Mouse (Mus musculus) hindbrain, embryonic 16.5 days (tissue): ENCODE data around the gene Tm7sf2. TPM values are rescaled to one million over a fixed set of nuclear protein-coding genes. Genes with fewer than 3 reads are reported as not detected.
A peak's percentile ranks its signal among the peaks of the same experiment; 100 is the strongest.

Experiments used
- ATAC-seq: fragments of 200-750 bp; cut with Nextera tagmentation; 2 replicates; pipeline ENCODE4 v1.8.0; 2017; ENCODE audit warnings: moderate TSS enrichment, moderate library complexity
- H3K27ac ChIP-seq: fragments of 300-500 bp; sonication (generic); 2 replicates; pipeline ENCODE4 v1.5.1; 2014; ENCODE audit warnings: low read depth, mild to moderate bottlenecking, control low read depth, low read length, moderate library complexity
- H3K27me3 ChIP-seq: fragments of 300-500 bp; sonication (generic); replicated peaks from 2 replicates; pipeline ENCODE4 v1.6.1; 2014; ENCODE audit warnings: low read length; ENCODE audit not compliant: control insufficient read depth, insufficient read depth
- H3K36me3 ChIP-seq: fragments of 300-500 bp; sonication (generic); 2 replicates; pipeline ENCODE4 v1.6.1; 2014; ENCODE audit warnings: mild to moderate bottlenecking, low read length, moderate library complexity, mixed read lengths; ENCODE audit not compliant: control insufficient read depth, insufficient read depth
- H3K4me1 ChIP-seq: fragments of 300-500 bp; sonication (generic); 2 replicates; pipeline ENCODE4 v1.6.1; 2014; ENCODE audit warnings: low read depth, low read length; ENCODE audit not compliant: control insufficient read depth, insufficient read depth
- H3K4me2 ChIP-seq: fragments of 300-500 bp; sonication (generic); 2 replicates; pipeline ENCODE4 v1.6.1; 2014; ENCODE audit warnings: mild to moderate bottlenecking, low read length, control low read depth, moderate library complexity
- H3K4me3 ChIP-seq: fragments of 300-500 bp; sonication (generic); 2 replicates; pipeline ENCODE4 v1.5.1; 2014; ENCODE audit warnings: mild to moderate bottlenecking, low read length, control low read depth, moderate library complexity
- H3K9ac ChIP-seq: fragments of 300-500 bp; sonication (generic); 2 replicates; pipeline ENCODE4 v1.6.1; 2014; ENCODE audit warnings: low read depth, mild to moderate bottlenecking, control low read depth, low read length, moderate library complexity
- H3K9me3 ChIP-seq: fragments of 300-500 bp; sonication (generic); 2 replicates; pipeline ENCODE4 v1.6.1; 2014; ENCODE audit warnings: mild to moderate bottlenecking, low read length, moderate library complexity; ENCODE audit not compliant: control insufficient read depth
- WGBS: fragments of 180-500 bp; shearing (Covaris S2); extraction: QIAGEN DNeasy Blood & Tissue Kit; methylation state at CpG from one replicate; pipeline ENCODE4 v1.1.7; 2014; 5-methylcytosine and 5-hydroxymethylcytosine counted together
- polyA plus RNA-seq: library from polyadenylated mRNA; unstranded; fragments of >200 nt; fragmentation: Nextera tagmentation; extraction: Ambion mirVana; gene quantifications from 2 replicates; pipeline ENCODE4 v1.2.1, GENCODE M21; 2015

Tm7sf2 gene
- polyA plus RNA-seq, 1 experiment from 2014 or later: 64.6 TPM

DNA sequence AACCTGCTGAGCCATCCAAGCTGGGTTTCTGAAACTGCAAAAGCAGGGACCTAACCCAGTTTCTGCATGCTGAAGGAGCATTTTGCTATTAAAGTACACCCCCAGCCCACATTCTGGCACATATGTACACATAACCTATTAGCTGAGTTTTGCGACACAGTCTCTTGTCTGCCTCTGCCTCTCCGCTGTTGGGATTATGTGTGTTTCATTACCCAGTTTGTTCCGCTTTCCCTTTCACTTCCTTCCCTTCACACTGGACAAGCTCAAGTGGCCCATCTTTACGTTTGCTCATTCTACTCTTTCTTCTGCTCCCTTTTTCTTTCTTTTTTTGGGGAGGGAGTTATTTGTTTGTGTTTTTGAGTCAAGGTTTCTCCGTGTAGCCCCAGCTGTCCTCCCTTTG is 5.7 kb upstream of the Tm7sf2 start:
- H3K27me3 ChIP-seq: no peaks in the 10 kb centered on the region
- H3K36me3 ChIP-seq: peaks cover 29% of the 10 kb centered on the region
- H3K4me2 ChIP-seq: no peak overlapping the region
- no peak for ATAC-seq
- no peak overlapping the region for H3K4me3 ChIP-seq
- H3K4me1 ChIP-seq: peaks cover 6% of the 10 kb centered on the region
- no peaks in the 10 kb centered on the region for H3K9me3 ChIP-seq
- no peak overlapping the region for H3K9ac ChIP-seq
- WGBS: 90% methylated on average over 5 of the region's 5 CpGs
- no peak overlapping the region for H3K27ac ChIP-seq

DNA sequence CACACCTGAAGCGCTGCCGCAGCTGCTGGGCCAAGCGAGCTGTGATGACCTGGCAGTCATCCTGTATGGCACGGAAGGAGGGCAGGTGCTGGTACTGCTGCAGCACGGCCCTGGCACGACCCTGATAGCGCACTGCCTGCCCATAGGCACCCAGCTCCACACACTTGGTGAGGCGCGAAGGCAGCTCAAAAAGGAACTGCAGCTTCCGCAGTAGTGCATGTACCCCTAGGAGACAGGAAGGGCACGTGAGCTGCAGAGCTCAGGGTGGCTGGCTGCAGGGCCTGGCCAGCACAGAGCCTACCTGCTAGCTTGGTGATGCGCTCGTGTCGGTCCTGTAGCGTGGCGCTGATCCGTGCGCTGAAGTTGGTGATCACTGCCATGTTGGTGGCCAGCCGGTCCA is 3.1 kb upstream of the Tm7sf2 start:
- Histone ChIP-seq H3K4me1 (peaks cover 17% of the 10 kb centered on the region), H3K27ac (no peak overlapping the region), H3K9ac (no peak overlapping the region), H3K4me2 (no peak overlapping the region), H3K36me3 (peaks cover 28% of the 10 kb centered on the region), H3K9me3 (no peaks in the 10 kb centered on the region), H3K4me3 (no peak overlapping the region), H3K27me3 (no peaks in the 10 kb centered on the region)
- WGBS: 95% methylated on average over 19 of the region's 19 CpGs
- ATAC-seq: no peak

DNA sequence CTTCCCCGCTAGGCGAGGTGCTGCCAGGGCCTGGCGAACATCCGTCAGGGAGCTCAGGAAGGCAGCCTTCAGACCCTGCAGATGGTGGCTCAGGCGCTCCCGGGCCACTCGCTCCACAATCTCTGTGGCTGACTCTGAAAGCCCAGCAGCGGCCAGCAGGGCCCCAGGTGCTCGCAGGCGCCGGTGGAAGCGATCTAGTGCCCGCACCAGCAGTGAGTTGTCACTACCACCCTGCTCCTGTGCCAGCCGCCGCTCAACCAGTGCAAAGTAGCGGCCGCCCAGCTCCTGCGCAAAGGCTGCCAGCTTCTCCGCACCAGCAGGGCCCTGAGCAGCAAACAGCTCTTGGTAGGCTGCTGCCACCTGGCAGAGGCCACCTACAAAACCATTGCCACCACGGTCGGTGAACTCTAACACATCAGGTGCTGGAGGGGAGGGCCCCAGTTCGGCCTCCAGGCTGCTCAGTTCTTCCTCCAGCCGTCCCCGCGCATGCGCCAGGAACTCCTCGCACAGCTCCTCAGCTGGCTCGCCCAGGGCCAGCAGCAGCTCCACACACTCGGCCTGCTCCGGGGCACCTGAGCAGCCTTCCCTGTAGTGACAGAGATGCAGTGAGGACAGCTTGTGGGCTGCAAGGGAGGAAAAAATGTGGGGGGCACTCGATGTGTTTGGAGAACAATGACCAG is 2.5 kb upstream of the Tm7sf2 start:
- Histone ChIP-seq H3K9ac (no peak overlapping the region), H3K27me3 (no peaks in the 10 kb centered on the region), H3K27ac (no peak overlapping the region), H3K4me1 (peaks cover 18% of the 10 kb centered on the region), H3K4me2 (no peak overlapping the region), H3K4me3 (no peak overlapping the region), H3K36me3 (peaks cover 28% of the 10 kb centered on the region), H3K9me3 (no peaks in the 10 kb centered on the region)
- no peak for ATAC-seq
- WGBS: 91% methylated on average over 31 of the region's 31 CpGs

DNA sequence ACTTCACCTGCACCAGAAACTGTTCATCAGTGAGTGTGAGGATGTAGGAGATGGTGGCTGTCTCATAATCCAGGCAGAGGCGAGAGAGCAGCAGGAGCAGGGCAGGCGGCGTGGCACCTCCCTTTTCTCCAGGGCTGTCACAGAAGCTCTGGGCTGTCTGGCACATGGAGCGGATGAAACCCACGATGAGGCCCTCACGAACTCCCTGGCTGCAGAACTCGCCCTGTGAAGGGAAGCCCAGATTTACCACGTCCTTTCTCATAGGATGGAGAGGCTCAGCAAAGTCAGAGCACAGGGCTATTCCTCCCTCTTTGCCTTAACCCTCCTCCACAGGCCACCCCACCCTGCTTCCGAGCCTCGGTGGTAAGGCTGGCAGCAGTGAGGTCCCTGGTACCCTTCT is 1.7 kb upstream of the Tm7sf2 start:
- H3K9me3 ChIP-seq: no peaks in the 10 kb centered on the region
- WGBS: 96% methylated on average over 10 of the region's 10 CpGs
- no peak for ATAC-seq
- no peak overlapping the region for H3K4me3 ChIP-seq
- H3K9ac ChIP-seq: no peak overlapping the region
- H3K4me1 ChIP-seq: peaks cover 20% of the 10 kb centered on the region
- H3K27me3 ChIP-seq: no peaks in the 10 kb centered on the region
- no peak overlapping the region for H3K27ac ChIP-seq
- no peak overlapping the region for H3K4me2 ChIP-seq
- peaks cover 28% of the 10 kb centered on the region for H3K36me3 ChIP-seq

DNA sequence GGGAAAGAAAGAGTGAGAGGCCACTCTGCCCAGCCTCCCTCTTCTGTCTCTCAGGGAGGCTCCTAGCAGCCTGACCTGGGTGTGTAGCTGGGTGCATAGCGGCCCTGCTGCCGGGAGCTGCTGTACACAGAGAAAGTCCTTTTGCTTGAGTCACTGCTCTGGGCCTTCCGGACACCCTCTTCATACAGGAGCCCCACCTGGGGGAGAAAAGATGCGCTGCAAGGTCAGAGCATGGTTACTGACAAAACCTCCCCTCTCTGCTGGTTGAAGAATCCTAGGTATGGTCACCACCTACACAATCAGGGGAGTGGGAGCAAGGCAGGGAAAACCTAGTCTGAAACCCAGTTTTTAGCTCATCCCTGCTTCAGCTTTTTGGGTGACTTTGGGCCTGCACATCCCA is 778 bp upstream of the Tm7sf2 start:
- ATAC-seq: no peak
- 79% methylated on average over 4 of the region's 4 CpGs for WGBS

DNA sequence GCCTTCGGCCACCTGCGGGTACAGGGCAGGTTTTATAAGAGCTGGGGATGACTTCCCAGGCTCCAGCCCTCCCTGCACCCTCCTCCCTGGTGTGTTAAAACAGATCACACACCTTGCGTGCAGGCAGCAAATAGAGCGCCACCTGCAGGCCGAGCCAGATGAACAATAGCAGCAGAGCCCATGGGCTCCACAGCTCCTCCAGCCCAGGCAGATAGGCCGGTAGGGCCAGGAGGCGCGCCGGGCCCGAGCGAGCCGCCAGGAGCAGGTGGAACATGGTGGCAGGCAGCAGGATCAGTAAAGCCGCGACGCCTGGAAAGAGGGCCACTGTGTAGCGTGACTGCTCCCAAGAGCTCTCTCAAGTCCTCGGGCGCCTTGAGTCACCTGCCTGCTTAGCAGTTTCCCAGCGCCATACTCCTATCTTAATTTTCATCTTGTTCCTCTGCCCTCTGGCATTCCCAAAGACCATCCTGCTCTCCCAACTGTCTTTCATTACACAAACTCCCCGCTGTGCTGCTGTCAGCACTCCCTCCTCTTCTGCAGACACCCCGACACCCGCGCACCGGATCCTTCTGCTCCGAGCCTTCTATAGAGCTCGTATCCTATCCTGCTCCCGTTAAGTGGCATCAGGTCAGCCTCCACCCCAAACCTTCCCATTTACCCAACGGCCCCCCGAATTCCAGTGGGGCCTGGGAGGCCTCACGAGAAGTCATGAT is 1.0 kb downstream of the Tm7sf2 start:
- Histone ChIP-seq H3K36me3 (peaks cover 19% of the 10 kb centered on the region), H3K27ac (peak overlapping the region; percentile 92), H3K9ac (peak overlapping the region; percentile 79), H3K9me3 (no peaks in the 10 kb centered on the region), H3K4me1 (peaks cover 34% of the 10 kb centered on the region), H3K4me3 (peak overlapping the region; percentile 62), H3K4me2 (peak overlapping the region; percentile 89), H3K27me3 (no peaks in the 10 kb centered on the region)
- under 1% methylated on average over 30 of the region's 30 CpGs for WGBS
- peak; percentile 66 for ATAC-seq

More for the DNA sequence above, 778 bp upstream of the Tm7sf2 start:
- Histone ChIP-seq H3K9me3 (no peaks in the 10 kb centered on the region), H3K27me3 (no peaks in the 10 kb centered on the region), H3K9ac (no peak overlapping the region), H3K36me3 (peaks cover 28% of the 10 kb centered on the region), H3K27ac (no peak overlapping the region), H3K4me1 (peaks cover 21% of the 10 kb centered on the region), H3K4me3 (no peak overlapping the region), H3K4me2 (no peak overlapping the region)

DNA sequence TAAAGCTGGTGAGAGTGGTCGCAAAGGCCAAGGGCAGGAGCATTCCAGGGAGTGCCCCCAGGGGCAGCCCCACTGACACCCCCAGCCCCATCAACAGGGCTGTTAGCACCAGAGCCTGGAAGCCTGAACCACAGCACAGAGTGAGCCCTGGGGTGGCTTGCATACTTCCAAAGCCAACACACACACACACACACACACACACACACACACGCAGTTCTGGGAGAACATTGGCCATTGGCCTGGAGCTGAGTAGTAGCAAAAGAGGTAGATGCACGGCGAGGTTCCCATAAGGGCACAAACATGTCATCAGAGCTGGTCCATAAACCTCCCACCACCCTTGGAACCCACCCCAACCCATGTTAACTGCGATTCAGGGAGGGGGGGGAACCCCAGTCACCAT is 1.6 kb downstream of the Tm7sf2 start:
- H3K9me3 ChIP-seq: no peaks in the 10 kb centered on the region
- peak overlapping the region; percentile 89 for H3K4me2 ChIP-seq
- H3K4me1 ChIP-seq: peaks cover 39% of the 10 kb centered on the region
- 37% methylated on average over 5 of the region's 5 CpGs for WGBS
- H3K27ac ChIP-seq: peak overlapping the region; percentile 92
- H3K27me3 ChIP-seq: no peaks in the 10 kb centered on the region
- H3K36me3 ChIP-seq: peaks cover 19% of the 10 kb centered on the region
- peak overlapping the region; percentile 79 for H3K9ac ChIP-seq
- H3K4me3 ChIP-seq: peak overlapping the region; percentile 62
- ATAC-seq: peak; percentile 4; the same call in 1 of the 2 replicates

DNA sequence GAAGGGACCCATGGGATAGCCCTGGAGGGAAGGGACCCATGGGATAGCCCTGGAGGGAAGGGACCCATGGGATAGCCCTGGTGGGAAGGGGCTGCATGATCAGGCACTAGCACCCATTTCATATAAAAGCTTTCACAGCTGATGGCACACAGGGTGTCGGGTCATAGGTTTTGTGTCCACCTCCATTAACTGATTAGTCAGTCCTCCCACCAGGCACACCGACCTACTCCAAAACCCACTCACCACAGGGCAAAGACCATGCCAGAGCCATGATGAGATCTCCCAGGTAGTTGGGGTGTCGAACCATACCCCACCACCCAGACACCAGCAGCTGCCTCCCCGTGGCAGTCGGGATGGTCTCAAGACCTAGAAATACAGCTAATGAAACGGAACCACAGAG is 5.1 kb downstream of the Tm7sf2 start:
- Histone ChIP-seq H3K4me2 (peak overlapping the region; percentile 100; the same call in 1 of the 2 replicates), H3K4me1 (peaks cover 44% of the 10 kb centered on the region)

DNA sequence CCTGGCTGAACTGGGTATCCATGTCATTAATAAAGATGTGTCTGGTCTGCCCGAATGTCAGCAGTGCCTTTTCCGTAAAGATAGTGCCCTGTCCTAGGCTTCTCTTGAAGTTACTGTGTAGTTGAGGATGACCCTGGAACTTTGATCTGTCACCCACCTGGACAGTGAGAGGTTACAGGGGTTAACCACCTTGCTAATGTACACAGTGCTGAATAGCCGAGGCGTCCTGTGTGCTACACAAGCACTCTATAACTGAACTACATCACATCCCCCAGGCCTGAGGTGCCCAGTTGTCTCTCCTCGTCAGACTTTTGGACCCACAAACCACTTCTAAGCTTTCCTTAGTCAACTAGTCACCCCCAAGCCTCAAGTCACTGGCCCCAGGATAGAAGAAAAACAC is 5.8 kb downstream of the Tm7sf2 start:
- H3K36me3 ChIP-seq: no peaks in the 10 kb centered on the region
- H3K27me3 ChIP-seq: no peaks in the 10 kb centered on the region
- H3K9ac ChIP-seq: peak overlapping the region; percentile 87
- H3K9me3 ChIP-seq: no peaks in the 10 kb centered on the region
- ATAC-seq: no peak
- peaks cover 42% of the 10 kb centered on the region for H3K4me1 ChIP-seq
- WGBS: 74% methylated on average over 5 of the region's 5 CpGs
- H3K4me3 ChIP-seq: peak overlapping the region; percentile 71
- no peak overlapping the region for H3K27ac ChIP-seq
- H3K4me2 ChIP-seq: peak overlapping the region; percentile 100

More for the DNA sequence above, 5.1 kb downstream of the Tm7sf2 start:
- WGBS: 97% methylated on average over 6 of the region's 6 CpGs
- H3K36me3 ChIP-seq: no peaks in the 10 kb centered on the region
- H3K27ac ChIP-seq: no peak overlapping the region
- no peaks in the 10 kb centered on the region for H3K27me3 ChIP-seq
- no peak overlapping the region for H3K4me3 ChIP-seq
- H3K9ac ChIP-seq: no peak overlapping the region
- H3K9me3 ChIP-seq: no peaks in the 10 kb centered on the region
- no peak for ATAC-seq
